Mouse (Mus musculus) embryonic facial prominence, embryonic 15.5 days (tissue): ENCODE measurements around the gene Nmt1. TPM values are rescaled to one million over a fixed set of nuclear protein-coding genes. Genes with fewer than 3 reads are reported as not detected.

ENCODE experiments used
- ATAC-seq: fragments of 200-750 bp; cut with Nextera tagmentation; 2 replicates; pipeline ENCODE4 v1.8.0; 2017; ENCODE audit warnings: low read depth, moderate TSS enrichment; ENCODE audit not compliant: insufficient number of reproducible peaks, low FRiP score, low TSS enrichment
- H3K27ac ChIP-seq: fragments of 300-500 bp; sonication (generic); replicated peaks from 2 replicates; pipeline ENCODE4 v1.5.1; 2015; ENCODE audit warnings: mild to moderate bottlenecking, inconsistent platforms
- H3K27me3 ChIP-seq: fragments of 300-500 bp; sonication (generic); 2 replicates; pipeline ENCODE4 v1.6.1; 2015; ENCODE audit warnings: inconsistent platforms
- H3K36me3 ChIP-seq: fragments of 300-500 bp; sonication (generic); 2 replicates; pipeline ENCODE4 v1.6.1; 2015; ENCODE audit warnings: mild to moderate bottlenecking, inconsistent platforms
- H3K4me1 ChIP-seq: fragments of 300-500 bp; sonication (generic); 2 replicates; pipeline ENCODE4 v1.6.1; 2015; ENCODE audit warnings: inconsistent platforms
- H3K4me2 ChIP-seq: fragments of 300-500 bp; sonication (generic); replicated peaks from 2 replicates; pipeline ENCODE4 v1.6.1; 2015; ENCODE audit warnings: mild to moderate bottlenecking, inconsistent platforms
- H3K4me3 ChIP-seq: fragments of 300-500 bp; sonication (generic); replicated peaks from 2 replicates; pipeline ENCODE4 v1.5.1; 2015; ENCODE audit warnings: mild to moderate bottlenecking, inconsistent platforms
- H3K9ac ChIP-seq: fragments of 300-500 bp; sonication (generic); 2 replicates; pipeline ENCODE4 v1.6.1; 2015; ENCODE audit warnings: inconsistent platforms
- H3K9me3 ChIP-seq: fragments of 300-500 bp; sonication (generic); replicated peaks from 2 replicates; pipeline ENCODE4 v1.6.1; 2016; ENCODE audit warnings: inconsistent platforms
- WGBS: fragments of 180-500 bp; shearing (Covaris S2); methylation state at CpG from one replicate; pipeline ENCODE4 v1.1.7; 2015; 5-methylcytosine and 5-hydroxymethylcytosine counted together
- polyA plus RNA-seq: library from polyadenylated mRNA; unstranded; fragments of >200 nt; fragmentation: Nextera tagmentation; extraction: Ambion mirVana; gene quantifications from 2 replicates; pipeline ENCODE4 v1.2.1, GENCODE M21; 2015

Nmt1 gene
- polyA plus RNA-seq, 1 experiment from 2014 or later, result 49.5 TPM

- peak; percentile 45 for ATAC-seq
- H3K4me3 ChIP-seq, result no peak overlapping the region
- no peak overlapping the region for H3K4me2 ChIP-seq
- WGBS, result 50% methylated on average over 8 of the region's 8 CpGs
- no peak overlapping the region for H3K9ac ChIP-seq
- H3K9me3 ChIP-seq, result no peaks in the 10 kb centered on the region
- peaks cover 79% of the 10 kb centered on the region for H3K36me3 ChIP-seq
- H3K27me3 ChIP-seq, result no peaks in the 10 kb centered on the region
- peak overlapping the region; percentile 76 for H3K27ac ChIP-seq
- H3K4me1 ChIP-seq, result peaks cover 20% of the 10 kb centered on the region
Measured at GRCm38 (mm10) chr11:103067457-103068001, 39.5 kb downstream of the Nmt1 start.

DNA sequence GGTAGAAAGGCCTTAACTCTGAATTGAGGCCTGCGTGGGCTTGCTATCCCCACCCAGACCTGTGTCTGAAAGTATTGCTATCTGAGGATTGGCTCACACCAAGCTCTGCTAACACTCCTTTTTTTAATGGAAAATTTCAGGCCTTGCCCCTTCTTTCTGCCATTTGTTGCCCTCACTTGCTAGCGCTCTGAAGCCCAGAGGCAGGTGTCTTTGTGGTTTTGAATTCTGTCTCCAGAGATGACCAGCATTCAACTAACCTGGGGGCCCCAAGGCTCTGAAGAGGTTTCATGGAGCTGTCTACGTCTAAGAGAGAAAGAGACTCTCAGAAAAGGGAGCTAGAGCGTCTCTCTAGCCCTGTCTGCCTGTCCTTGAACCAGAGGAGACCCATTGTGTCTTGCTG is 40.3 kb downstream of the Nmt1 start:
- Histone ChIP-seq H3K9ac (no peak overlapping the region), H3K27ac (peak overlapping the region; percentile 63), H3K4me1 (peaks cover 20% of the 10 kb centered on the region), H3K4me3 (no peak overlapping the region), H3K9me3 (no peaks in the 10 kb centered on the region), H3K4me2 (no peak overlapping the region), H3K36me3 (peaks cover 74% of the 10 kb centered on the region), H3K27me3 (no peaks in the 10 kb centered on the region)
- ATAC-seq, result no peak
- WGBS, result 81% methylated on average over 4 of the region's 4 CpGs

DNA sequence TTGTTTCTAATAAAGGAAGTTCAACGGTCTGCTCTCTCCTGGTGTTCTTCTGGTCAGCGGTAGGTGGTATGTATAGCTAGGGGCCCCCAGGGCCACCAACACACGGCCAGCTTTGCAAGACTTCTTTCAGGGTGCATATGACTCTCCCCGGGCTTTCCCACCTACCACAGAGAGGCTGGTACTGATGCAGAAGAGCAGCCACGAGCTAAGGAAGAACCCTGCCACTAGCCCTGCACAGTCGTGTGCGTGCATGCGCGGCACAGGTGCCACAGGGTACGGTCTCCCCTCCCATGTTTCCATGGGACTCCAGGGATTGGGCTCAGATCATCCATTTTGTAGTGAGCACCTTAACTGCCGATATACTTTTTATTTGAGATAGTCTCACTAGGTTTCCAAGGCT is 40.9 kb downstream of the Nmt1 start:
- Histone ChIP-seq H3K36me3 (peaks cover 68% of the 10 kb centered on the region), H3K27me3 (no peaks in the 10 kb centered on the region), H3K4me1 (peaks cover 20% of the 10 kb centered on the region), H3K4me2 (no peak overlapping the region), H3K4me3 (no peak overlapping the region), H3K27ac (no peak overlapping the region), H3K9ac (no peak overlapping the region), H3K9me3 (no peaks in the 10 kb centered on the region)
- WGBS, result 93% methylated on average over 11 of the region's 11 CpGs
- no peak for ATAC-seq

GRCm38 (mm10) chr11:103069731-103070130 is 41.7 kb downstream of the Nmt1 start:
- 97% methylated on average over 2 of the region's 2 CpGs for WGBS
- no peak overlapping the region for H3K4me2 ChIP-seq
- peaks cover 60% of the 10 kb centered on the region for H3K36me3 ChIP-seq
- no peak overlapping the region for H3K9ac ChIP-seq
- ATAC-seq, result no peak
- no peak overlapping the region for H3K4me3 ChIP-seq
- H3K9me3 ChIP-seq, result no peaks in the 10 kb centered on the region
- no peaks in the 10 kb centered on the region for H3K27me3 ChIP-seq
- H3K27ac ChIP-seq, result no peak overlapping the region
- peaks cover 20% of the 10 kb centered on the region for H3K4me1 ChIP-seq

DNA sequence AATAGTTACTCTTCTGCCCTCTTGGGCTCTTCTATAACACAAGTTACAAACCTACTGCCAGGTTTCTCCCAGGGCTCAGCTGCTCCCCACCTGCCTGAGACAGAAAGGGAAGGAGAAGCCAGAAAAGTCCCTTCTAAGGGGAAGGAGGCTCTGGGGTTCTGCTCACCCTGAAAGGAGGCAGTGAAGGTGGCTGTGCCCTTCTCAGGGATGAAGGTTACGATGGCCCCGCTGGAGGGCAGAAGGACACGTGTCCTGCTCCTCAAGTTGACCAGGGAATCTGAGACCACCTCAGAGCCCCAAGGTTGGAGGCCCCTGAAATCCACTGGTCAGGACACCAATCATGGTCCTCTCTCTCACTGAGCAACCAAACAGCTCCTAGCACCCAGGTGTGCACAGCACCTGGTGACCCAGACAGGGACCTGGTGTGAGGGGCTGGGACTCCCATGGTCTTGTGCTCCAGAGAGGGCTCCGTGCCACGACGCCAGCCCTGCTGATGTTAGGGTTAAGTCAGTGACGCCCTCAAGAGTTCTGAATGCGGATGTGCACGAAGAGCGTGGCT is 42.4 kb downstream of the Nmt1 start:
- H3K27me3 ChIP-seq, result no peaks in the 10 kb centered on the region
- H3K4me2 ChIP-seq, result no peak overlapping the region
- H3K9me3 ChIP-seq, result no peaks in the 10 kb centered on the region
- H3K9ac ChIP-seq, result no peak overlapping the region
- H3K4me3 ChIP-seq, result no peak overlapping the region
- WGBS, result 94% methylated on average over 10 of the region's 10 CpGs
- no peak overlapping the region for H3K27ac ChIP-seq
- no peak for ATAC-seq
- H3K36me3 ChIP-seq, result peaks cover 55% of the 10 kb centered on the region
- peaks cover 20% of the 10 kb centered on the region for H3K4me1 ChIP-seq

DNA sequence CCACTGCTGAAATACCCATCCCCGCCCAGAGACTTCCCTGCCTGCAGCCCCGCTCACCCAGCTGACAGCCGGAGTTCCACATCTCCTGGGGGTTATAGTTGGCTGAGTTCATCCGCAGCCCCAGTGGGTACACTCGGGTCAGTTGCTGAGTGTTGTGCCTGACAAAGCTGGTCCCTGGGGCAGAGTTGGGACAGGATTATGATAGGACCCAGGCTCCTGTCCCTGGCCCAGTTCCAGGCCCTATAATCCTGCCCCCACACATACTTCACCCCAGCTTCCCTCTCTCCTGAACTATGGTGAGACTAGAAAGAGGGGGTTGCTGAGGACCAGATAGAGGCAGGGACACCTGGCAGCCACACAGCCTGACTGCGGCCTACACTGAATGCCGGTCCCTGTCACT is 45.7 kb downstream of the Nmt1 start:
- WGBS, result 80% methylated on average over 7 of the region's 7 CpGs
- Histone ChIP-seq H3K9ac (no peak overlapping the region), H3K4me3 (no peak overlapping the region)

GRCm38 (mm10) chr11:103074121-103074650 is 46.2 kb downstream of the Nmt1 start:
- Histone ChIP-seq H3K27me3 (no peaks in the 10 kb centered on the region), H3K4me1 (no peaks in the 10 kb centered on the region), H3K4me3 (no peak overlapping the region), H3K9me3 (no peaks in the 10 kb centered on the region), H3K4me2 (no peak overlapping the region), H3K9ac (no peak overlapping the region), H3K36me3 (peaks cover 18% of the 10 kb centered on the region), H3K27ac (no peak overlapping the region)
- WGBS, result 57% methylated on average over 10 of the region's 10 CpGs
- ATAC-seq, result no peak

More for the DNA sequence above, 45.7 kb downstream of the Nmt1 start:
- no peaks in the 10 kb centered on the region for H3K27me3 ChIP-seq
- H3K9me3 ChIP-seq, result no peaks in the 10 kb centered on the region
- H3K27ac ChIP-seq, result no peak overlapping the region
- no peak for ATAC-seq
- no peak overlapping the region for H3K4me2 ChIP-seq
- H3K4me1 ChIP-seq, result no peaks in the 10 kb centered on the region
- H3K36me3 ChIP-seq, result peaks cover 23% of the 10 kb centered on the region

DNA sequence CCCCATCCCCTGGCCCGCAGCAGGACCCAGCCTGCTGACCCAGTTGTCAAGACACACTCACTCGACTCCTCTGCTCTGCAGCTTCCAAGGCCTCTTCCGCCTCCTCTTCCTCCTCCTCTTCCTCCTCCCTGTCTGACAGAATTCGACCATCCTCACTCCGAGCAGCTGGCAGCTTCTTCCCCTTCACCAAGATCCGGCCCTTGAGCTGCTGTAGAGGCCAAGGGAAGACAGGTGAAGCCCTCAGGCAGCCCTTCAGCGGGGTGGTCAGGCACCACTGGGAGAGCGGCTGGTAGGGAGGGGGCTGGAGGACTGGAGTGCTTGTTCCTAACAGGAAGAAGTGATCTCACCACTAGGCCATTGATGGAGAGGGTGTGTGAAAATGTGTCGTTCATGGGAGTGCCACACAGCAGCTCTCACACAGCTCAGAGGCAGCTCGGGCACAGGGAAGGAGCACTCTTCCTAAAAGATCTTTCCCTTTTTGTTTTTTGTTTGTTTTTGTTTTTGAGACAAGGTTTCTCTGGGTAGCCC is 46.9 kb downstream of the Nmt1 start:
- WGBS, result 22% methylated on average over 10 of the region's 10 CpGs
- H3K4me2 ChIP-seq, result no peak overlapping the region
- no peaks in the 10 kb centered on the region for H3K4me1 ChIP-seq
- peaks cover 11% of the 10 kb centered on the region for H3K36me3 ChIP-seq
- no peak for ATAC-seq
- H3K9ac ChIP-seq, result no peak overlapping the region
- peaks cover 1% of the 10 kb centered on the region; the same call in 1 of the 2 replicates for H3K27me3 ChIP-seq
- no peak overlapping the region for H3K4me3 ChIP-seq
- H3K9me3 ChIP-seq, result no peaks in the 10 kb centered on the region
- no peak overlapping the region for H3K27ac ChIP-seq

DNA sequence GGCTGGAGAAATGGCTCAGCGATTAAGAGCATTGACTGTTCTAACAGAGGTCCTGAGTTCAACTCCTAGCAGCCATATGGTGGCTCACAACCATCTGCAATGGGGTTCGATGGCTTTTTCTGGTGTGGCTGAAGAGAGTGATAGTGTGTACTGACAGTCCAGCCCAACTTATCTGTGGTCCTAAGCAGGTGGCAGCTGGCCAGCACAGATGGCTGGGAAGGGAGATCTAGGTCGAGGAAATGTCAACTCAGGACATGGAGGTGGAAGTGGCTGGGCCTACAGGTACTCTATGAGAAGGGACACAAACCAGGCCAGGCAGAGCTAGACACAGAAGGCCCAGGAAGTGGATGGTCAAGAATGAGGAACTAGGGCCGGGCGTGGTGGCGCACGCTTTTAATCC is 48.0 kb downstream of the Nmt1 start:
- WGBS, result 92% methylated on average over 7 of the region's 7 CpGs
- no peak overlapping the region for H3K27ac ChIP-seq
- H3K4me2 ChIP-seq, result no peak overlapping the region
- peaks cover 2% of the 10 kb centered on the region for H3K36me3 ChIP-seq
- no peak overlapping the region for H3K4me3 ChIP-seq
- H3K27me3 ChIP-seq, result peaks cover 10% of the 10 kb centered on the region
- H3K4me1 ChIP-seq, result peaks cover 11% of the 10 kb centered on the region; the same call in 1 of the 2 replicates
- H3K9me3 ChIP-seq, result no peaks in the 10 kb centered on the region
- no peak overlapping the region for H3K9ac ChIP-seq
- ATAC-seq, result no peak

DNA sequence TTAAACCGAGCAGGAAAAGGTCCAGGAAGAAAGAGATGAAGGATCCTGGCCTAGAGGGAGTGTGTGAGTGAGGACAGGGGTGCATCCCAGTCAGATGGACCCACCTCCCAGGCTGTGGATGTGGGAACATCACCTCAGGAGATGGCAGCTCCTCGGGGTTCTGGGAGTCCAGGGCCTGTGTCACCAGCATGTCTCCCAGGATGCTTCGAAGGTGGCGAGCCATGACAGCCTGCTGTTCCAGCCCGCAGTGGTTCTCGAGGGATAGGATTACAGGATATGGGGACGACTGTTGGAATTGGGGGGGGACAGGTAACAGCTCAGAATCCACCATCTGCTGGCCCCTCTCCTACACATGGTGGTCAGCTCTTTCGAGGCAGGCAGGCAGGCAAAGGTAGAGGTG is 48.6 kb downstream of the Nmt1 start:
- Histone ChIP-seq H3K4me2 (no peak overlapping the region), H3K27ac (no peak overlapping the region), H3K4me1 (peaks cover 14% of the 10 kb centered on the region; the same call in 1 of the 2 replicates), H3K27me3 (peaks cover 14% of the 10 kb centered on the region), H3K9ac (no peak overlapping the region), H3K9me3 (no peaks in the 10 kb centered on the region), H3K4me3 (no peak overlapping the region), H3K36me3 (no peaks in the 10 kb centered on the region; the same call in 1 of the 2 replicates)
- WGBS, result 74% methylated on average over 8 of the region's 8 CpGs
- ATAC-seq, result no peak

- ATAC-seq, result no peak
- no peaks in the 10 kb centered on the region; the same call in 1 of the 2 replicates for H3K36me3 ChIP-seq
- H3K4me1 ChIP-seq, result peaks cover 14% of the 10 kb centered on the region; the same call in 1 of the 2 replicates
- no peak overlapping the region for H3K4me2 ChIP-seq
- peaks cover 15% of the 10 kb centered on the region for H3K27me3 ChIP-seq
- no peak overlapping the region for H3K4me3 ChIP-seq
- 89% methylated on average over 11 of the region's 11 CpGs for WGBS
- no peak overlapping the region for H3K9ac ChIP-seq
- H3K9me3 ChIP-seq, result no peaks in the 10 kb centered on the region
- H3K27ac ChIP-seq, result no peak overlapping the region
Measured at GRCm38 (mm10) chr11:103078131-103078530, 50.1 kb downstream of the Nmt1 start.
